Mouse (Mus musculus) forebrain, embryonic 15.5 days (tissue): ENCODE measurements around the gene Cd34. TPM values are rescaled to one million over a fixed set of nuclear protein-coding genes. Genes with fewer than 3 reads are reported as not detected.

Experiments used
- ATAC-seq: fragments of 200-750 bp; cut with Nextera tagmentation; replicated peaks from 2 replicates; pipeline ENCODE4 v1.8.0; 2017; ENCODE audit warnings: mild to moderate bottlenecking, moderate TSS enrichment, moderate library complexity
- H3K27ac ChIP-seq: fragments of 300-500 bp; sonication (generic); replicated peaks from 2 replicates; pipeline ENCODE4 v1.5.1; 2015; ENCODE audit warnings: mild to moderate bottlenecking, inconsistent platforms
- H3K27me3 ChIP-seq: fragments of 300-500 bp; sonication (generic); 2 replicates; pipeline ENCODE4 v1.6.1; 2015; ENCODE audit warnings: inconsistent platforms
- H3K36me3 ChIP-seq: fragments of 300-500 bp; sonication (generic); 2 replicates; pipeline ENCODE4 v1.6.1; 2015; ENCODE audit warnings: mild to moderate bottlenecking, inconsistent platforms
- H3K4me1 ChIP-seq: fragments of 300-500 bp; sonication (generic); 2 replicates; pipeline ENCODE4 v1.6.1; 2015; ENCODE audit warnings: inconsistent platforms
- H3K4me2 ChIP-seq: fragments of 300-500 bp; sonication (generic); replicated peaks from 2 replicates; pipeline ENCODE4 v1.6.1; 2015; ENCODE audit warnings: mild to moderate bottlenecking, inconsistent platforms
- H3K4me3 ChIP-seq: fragments of 300-500 bp; sonication (generic); 2 replicates; pipeline ENCODE4 v1.5.1; 2015; ENCODE audit warnings: mild to moderate bottlenecking, inconsistent platforms
- H3K9ac ChIP-seq: fragments of 300-500 bp; sonication (generic); replicated peaks from 2 replicates; pipeline ENCODE4 v1.6.1; 2015; ENCODE audit warnings: mild to moderate bottlenecking, inconsistent platforms
- H3K9me3 ChIP-seq: fragments of 300-500 bp; sonication (generic); 2 replicates; pipeline ENCODE4 v1.6.1; 2016; ENCODE audit warnings: inconsistent platforms
- WGBS: fragments of 180-500 bp; shearing (Covaris S2); methylation state at CpG from one replicate; pipeline ENCODE4 v1.1.7; 2015; ENCODE audit warnings: mixed read lengths; 5-methylcytosine and 5-hydroxymethylcytosine counted together
- polyA plus RNA-seq: library from polyadenylated mRNA; unstranded; fragments of >200 nt; fragmentation: Nextera tagmentation; extraction: Ambion mirVana; gene quantifications from 2 replicates; pipeline ENCODE4 v1.2.1, GENCODE M21; 2015

Gene Cd34
- polyA plus RNA-seq, 1 experiment from 2014 or later = 26.3 TPM

DNA sequence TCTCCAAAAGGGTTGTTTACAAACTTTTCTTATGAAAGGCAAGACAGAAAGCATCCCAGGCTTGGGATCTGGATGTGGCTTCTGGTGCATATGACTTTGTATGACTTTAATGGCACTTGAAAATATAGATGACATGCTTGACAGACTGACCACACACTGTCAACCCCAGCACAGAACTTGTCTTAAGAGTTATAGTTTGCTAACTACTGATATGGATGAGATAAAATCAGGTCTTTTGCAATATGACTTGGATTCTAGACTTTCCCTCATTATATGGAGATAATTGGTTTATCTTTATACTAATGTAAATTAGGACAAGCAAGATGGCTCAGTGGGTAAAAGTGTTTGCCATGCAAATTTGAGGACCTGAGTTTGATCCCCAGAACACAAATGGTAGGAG lies 4.3 kb downstream of the Cd34 start:
- H3K27ac ChIP-seq = no peak overlapping the region
- no peaks in the 10 kb centered on the region for H3K9me3 ChIP-seq
- no peak overlapping the region for H3K9ac ChIP-seq
- peaks cover 8% of the 10 kb centered on the region; the same call in 1 of the 2 replicates for H3K4me1 ChIP-seq
- H3K27me3 ChIP-seq = peaks cover 14% of the 10 kb centered on the region
- H3K4me2 ChIP-seq = no peak overlapping the region
- ATAC-seq = no peak
- no peak overlapping the region for H3K4me3 ChIP-seq
- no peaks in the 10 kb centered on the region for H3K36me3 ChIP-seq

DNA sequence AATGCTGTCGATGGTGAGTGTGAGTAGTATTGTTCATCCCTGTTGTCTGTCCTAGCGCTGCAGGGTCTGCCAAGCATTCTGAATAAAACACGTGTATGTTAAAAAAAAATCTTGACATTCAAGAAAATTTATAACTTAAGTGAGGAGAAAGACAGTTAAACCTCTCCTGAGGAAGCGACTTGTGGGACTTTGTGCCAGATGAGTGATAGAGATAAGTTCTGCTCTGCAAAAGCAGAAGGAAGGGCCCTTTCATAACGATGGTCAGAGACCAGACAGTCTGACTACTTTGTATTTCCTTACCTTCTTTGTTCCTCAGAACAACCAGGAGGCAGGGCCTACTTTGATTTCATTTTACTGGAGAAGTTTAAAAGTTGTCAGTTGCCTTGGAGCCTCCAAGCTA lies 4.9 kb downstream of the Cd34 start:
- no peak overlapping the region for H3K27ac ChIP-seq
- ATAC-seq = no peak
- peaks cover 7% of the 10 kb centered on the region; the same call in 1 of the 2 replicates for H3K4me1 ChIP-seq
- no peak overlapping the region for H3K4me3 ChIP-seq
- no peak overlapping the region for H3K9ac ChIP-seq
- H3K27me3 ChIP-seq = peaks cover 14% of the 10 kb centered on the region
- no peaks in the 10 kb centered on the region for H3K9me3 ChIP-seq
- no peaks in the 10 kb centered on the region for H3K36me3 ChIP-seq
- 83% methylated on average over 5 of the region's 5 CpGs for WGBS
- no peak overlapping the region for H3K4me2 ChIP-seq

DNA sequence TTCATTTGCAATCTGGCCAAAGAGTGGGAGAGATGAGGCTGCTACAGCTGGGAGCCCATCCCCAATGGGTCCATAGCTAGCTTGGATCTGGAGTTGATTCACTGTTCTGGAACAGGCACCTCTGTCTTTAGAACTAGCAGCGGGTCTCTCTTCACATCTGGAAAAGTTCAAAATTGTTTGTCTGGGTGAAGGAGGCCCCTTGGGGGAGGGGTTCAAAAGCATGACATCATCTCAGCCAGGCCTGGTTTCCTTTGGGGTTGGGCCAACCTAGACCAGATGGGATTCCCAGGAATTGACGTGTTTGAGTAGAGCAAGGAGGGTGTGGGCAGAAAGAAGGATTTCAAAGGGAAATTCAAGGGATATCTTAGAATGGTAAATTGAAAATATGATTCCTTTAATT lies 6.8 kb downstream of the Cd34 start:
- no peaks in the 10 kb centered on the region for H3K27me3 ChIP-seq
- H3K9ac ChIP-seq = no peak overlapping the region
- H3K4me3 ChIP-seq = no peak overlapping the region
- H3K27ac ChIP-seq = no peak overlapping the region
- H3K4me2 ChIP-seq = no peak overlapping the region
- no peaks in the 10 kb centered on the region for H3K4me1 ChIP-seq
- 67% methylated on average over 2 of the region's 2 CpGs for WGBS
- no peaks in the 10 kb centered on the region for H3K36me3 ChIP-seq
- ATAC-seq = no peak
- H3K9me3 ChIP-seq = no peaks in the 10 kb centered on the region

DNA sequence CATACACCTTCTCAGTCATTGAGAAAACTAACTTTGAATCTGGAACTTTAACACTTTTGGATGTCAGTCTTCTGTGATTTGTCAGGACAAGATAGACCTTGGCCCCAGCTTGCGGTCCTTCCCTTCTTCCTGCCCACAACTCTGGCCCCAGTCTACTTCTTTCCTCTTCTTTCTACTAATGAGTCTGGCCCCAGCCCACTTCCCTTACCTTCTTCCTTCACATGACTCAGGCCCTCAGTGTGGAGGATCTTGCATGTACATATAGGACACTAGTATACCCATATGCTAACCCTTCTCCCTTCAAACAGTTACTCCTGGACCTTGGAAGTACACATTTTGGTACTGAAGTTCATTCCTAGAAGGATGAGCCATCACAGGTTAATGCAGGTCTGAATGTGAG lies 7.8 kb downstream of the Cd34 start:
- Histone ChIP-seq H3K9ac (no peak overlapping the region), H3K27me3 (no peaks in the 10 kb centered on the region), H3K36me3 (no peaks in the 10 kb centered on the region), H3K4me3 (no peak overlapping the region), H3K27ac (no peak overlapping the region), H3K4me2 (no peak overlapping the region), H3K4me1 (no peaks in the 10 kb centered on the region), H3K9me3 (no peaks in the 10 kb centered on the region)
- 91% methylated on average over 1 of the region's 1 CpGs for WGBS
- no peak for ATAC-seq

DNA sequence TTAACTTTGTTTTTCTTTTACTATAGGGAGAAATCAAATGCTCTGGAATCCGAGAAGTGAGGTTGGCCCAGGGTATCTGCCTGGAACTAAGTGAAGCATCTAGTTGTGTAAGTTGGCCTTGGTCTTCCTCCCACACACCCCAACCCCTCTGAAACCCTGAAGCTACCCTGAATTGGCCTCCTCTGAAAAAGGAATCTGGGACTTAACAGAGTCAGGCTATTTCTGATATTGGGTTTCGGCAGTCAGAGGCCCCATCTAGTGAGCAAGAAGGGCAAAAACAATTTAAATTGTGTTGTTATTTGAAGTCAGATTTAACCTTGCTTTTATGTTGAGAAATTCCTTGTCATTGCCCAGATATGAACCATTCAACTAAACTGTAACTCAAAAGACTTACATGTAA lies 12.3 kb downstream of the Cd34 start:
- 77% methylated on average over 2 of the region's 2 CpGs for WGBS
- Histone ChIP-seq H3K36me3 (no peaks in the 10 kb centered on the region), H3K27ac (no peak overlapping the region), H3K27me3 (no peaks in the 10 kb centered on the region), H3K9ac (no peak overlapping the region), H3K9me3 (no peaks in the 10 kb centered on the region), H3K4me2 (no peak overlapping the region), H3K4me1 (no peaks in the 10 kb centered on the region), H3K4me3 (no peak overlapping the region)
- ATAC-seq = no peak

DNA sequence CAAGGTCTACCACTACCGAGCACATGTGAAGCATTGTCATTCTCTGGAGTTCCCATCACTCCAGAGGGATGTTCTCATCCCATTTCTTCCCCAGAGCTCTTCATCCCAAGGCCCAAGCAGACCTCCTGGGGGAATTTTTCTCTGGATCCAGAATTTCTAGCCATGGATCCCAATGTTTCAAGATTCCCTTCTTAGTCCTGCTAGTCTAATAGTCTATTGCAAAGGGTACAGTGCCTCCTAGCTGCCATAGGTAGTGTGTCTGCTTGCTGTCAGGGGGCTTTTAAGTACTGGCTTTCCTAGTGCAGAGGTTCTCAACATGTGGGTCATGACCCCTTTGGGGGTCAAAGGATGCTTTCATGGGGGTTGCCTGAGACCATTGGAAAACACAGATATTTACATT lies 14.3 kb downstream of the Cd34 start:
- Histone ChIP-seq H3K27ac (no peak overlapping the region), H3K9me3 (no peaks in the 10 kb centered on the region), H3K4me3 (no peak overlapping the region), H3K9ac (no peak overlapping the region), H3K4me1 (no peaks in the 10 kb centered on the region), H3K36me3 (no peaks in the 10 kb centered on the region), H3K27me3 (no peaks in the 10 kb centered on the region), H3K4me2 (no peak overlapping the region)
- ATAC-seq = no peak
- WGBS = 75% methylated on average over 1 of the region's 1 CpGs

DNA sequence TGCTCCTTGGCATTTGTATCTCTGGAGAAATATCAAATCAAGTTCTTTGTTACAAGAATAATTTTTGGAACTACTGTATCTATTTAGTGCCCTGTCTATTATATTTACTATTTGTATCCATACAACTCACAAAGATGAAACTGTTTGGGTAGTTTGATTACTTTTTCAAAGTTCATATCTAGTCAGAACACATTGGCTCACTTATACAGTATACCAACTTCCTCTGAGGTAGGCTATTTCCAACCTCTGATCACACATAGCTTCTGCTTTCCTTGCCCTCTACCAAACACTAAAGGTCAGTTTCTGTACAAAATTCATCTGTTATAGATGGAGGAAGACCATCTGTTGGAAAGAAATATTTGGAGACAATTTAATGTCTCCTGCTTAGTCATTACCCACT lies 16.1 kb downstream of the Cd34 start:
- H3K27ac ChIP-seq = no peak overlapping the region
- no peaks in the 10 kb centered on the region for H3K36me3 ChIP-seq
- no peak overlapping the region for H3K4me2 ChIP-seq
- no peaks in the 10 kb centered on the region for H3K27me3 ChIP-seq
- no peak overlapping the region for H3K4me3 ChIP-seq
- no peaks in the 10 kb centered on the region for H3K4me1 ChIP-seq
- no peak overlapping the region for H3K9ac ChIP-seq
- ATAC-seq = no peak
- no peaks in the 10 kb centered on the region for H3K9me3 ChIP-seq

DNA sequence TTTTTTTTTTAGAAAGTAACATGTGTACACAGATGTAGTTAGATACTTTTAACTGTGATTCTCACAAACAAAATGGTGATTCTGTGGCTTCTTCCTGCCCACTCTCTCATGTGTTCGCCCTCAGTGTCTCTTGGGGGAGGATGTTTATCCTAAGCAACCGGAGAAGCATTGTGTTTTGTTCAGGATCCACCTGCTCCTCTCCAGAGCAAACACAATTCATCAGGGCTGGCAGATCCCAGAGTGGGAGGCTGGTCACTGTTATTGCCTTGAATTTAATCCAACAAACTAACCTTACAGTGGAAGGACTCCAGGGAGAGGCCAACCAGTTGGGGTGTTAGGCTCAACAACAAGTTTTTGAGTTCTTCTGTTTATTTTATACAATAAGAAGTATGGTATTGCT lies 17.1 kb downstream of the Cd34 start:
- 71% methylated on average over 2 of the region's 2 CpGs for WGBS
- Histone ChIP-seq H3K4me1 (no peaks in the 10 kb centered on the region), H3K9me3 (no peaks in the 10 kb centered on the region), H3K27ac (no peak overlapping the region), H3K9ac (no peak overlapping the region), H3K36me3 (no peaks in the 10 kb centered on the region), H3K4me2 (no peak overlapping the region), H3K27me3 (no peaks in the 10 kb centered on the region), H3K4me3 (no peak overlapping the region)
- no peak for ATAC-seq

DNA sequence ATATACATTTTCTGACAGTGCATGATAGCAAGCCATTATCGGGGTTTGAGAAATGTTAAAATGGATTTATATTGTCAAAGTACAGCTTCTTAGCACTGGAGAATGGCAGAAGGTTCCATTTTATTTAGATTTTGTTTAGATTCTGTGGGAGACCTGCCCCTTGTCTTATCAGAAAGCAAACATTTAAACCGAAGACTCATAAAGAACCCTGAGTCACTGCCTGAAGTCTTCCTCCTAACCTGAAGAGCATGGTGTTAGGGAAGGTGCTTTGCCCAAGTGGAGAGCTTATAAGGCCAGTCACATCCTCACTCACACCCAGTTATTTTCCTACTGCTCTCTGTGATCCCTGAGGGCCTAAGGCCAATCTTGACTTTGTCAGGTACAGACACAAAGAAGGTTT lies 18.4 kb downstream of the Cd34 start:
- H3K9me3 ChIP-seq = no peaks in the 10 kb centered on the region
- no peaks in the 10 kb centered on the region for H3K4me1 ChIP-seq
- no peak overlapping the region for H3K27ac ChIP-seq
- H3K4me2 ChIP-seq = no peak overlapping the region
- H3K27me3 ChIP-seq = no peaks in the 10 kb centered on the region
- H3K9ac ChIP-seq = no peak overlapping the region
- no peak overlapping the region for H3K4me3 ChIP-seq
- no peaks in the 10 kb centered on the region for H3K36me3 ChIP-seq
- ATAC-seq = no peak
- WGBS = 93% methylated on average over 2 of the region's 2 CpGs

DNA sequence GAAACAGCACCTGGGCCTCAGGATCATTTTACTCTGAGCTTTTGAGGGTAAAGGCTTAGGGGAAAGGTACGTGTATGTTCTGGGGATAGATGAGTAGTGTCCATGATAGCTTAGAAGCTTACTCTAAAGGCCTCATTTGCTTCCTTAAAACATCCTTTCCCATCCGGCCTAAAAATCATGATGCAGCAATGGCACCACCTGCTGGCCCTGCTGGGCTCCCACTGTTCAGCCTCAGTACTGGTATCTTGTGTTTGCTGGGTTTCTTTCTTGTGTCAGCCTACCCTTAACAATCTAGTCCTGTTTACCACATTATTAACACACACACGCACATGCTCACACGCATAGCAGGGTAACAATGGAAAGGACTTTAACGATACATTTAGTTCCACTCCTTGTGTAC lies 23.6 kb downstream of the Cd34 start:
- no peak overlapping the region for H3K4me3 ChIP-seq
- no peaks in the 10 kb centered on the region for H3K4me1 ChIP-seq
- no peaks in the 10 kb centered on the region for H3K9me3 ChIP-seq
- ATAC-seq = peak; percentile 80
- no peak overlapping the region for H3K4me2 ChIP-seq
- H3K36me3 ChIP-seq = no peaks in the 10 kb centered on the region
- no peaks in the 10 kb centered on the region for H3K27me3 ChIP-seq
- no peak overlapping the region for H3K27ac ChIP-seq
- WGBS = 27% methylated on average over 5 of the region's 5 CpGs
- no peak overlapping the region for H3K9ac ChIP-seq

DNA sequence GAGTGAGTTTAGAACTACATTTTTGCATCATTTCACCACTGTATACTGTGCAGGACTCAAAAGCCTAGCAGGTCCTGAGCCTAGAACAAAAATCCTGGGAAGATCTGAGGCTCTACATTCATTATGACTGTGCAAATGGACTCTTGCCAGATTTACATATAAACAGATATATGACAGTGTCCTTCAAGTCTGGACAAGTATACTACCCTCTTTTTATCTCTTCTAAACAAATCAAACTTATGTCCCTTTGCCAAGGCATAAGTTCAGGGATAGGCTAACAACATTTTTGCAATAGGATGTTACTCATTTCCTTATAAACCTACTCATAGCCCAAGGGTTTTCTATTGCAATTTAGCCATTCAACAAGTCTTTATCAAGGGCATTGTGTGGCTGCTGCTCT lies 24.1 kb downstream of the Cd34 start:
- Histone ChIP-seq H3K9me3 (no peaks in the 10 kb centered on the region), H3K4me2 (no peak overlapping the region), H3K27ac (no peak overlapping the region), H3K9ac (no peak overlapping the region), H3K36me3 (no peaks in the 10 kb centered on the region), H3K4me3 (no peak overlapping the region), H3K27me3 (no peaks in the 10 kb centered on the region), H3K4me1 (no peaks in the 10 kb centered on the region)
- peak; percentile 2; the same call in 1 of the 2 replicates for ATAC-seq

DNA sequence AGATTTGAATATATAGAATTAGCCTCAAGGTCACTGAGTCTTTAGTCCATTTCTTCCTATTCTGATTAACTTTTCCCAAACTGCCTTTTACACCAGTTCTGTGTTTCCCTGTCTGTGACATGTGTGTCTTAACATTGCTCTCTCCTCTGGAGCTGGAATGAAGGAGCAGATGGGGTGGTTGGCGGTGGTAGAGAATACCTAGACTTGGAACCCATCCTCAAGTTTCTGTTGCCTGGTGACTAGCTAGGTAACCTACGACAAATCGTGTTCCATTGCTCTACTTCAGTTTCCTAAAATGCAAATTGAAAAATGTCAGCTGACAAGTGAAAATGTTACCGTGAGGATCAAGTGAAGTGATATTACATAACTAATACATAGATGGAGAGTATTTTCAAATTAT lies 33.4 kb downstream of the Cd34 start:
- Histone ChIP-seq H3K4me1 (peaks cover 6% of the 10 kb centered on the region), H3K27me3 (no peaks in the 10 kb centered on the region), H3K4me3 (no peak overlapping the region), H3K27ac (no peak overlapping the region), H3K36me3 (no peaks in the 10 kb centered on the region), H3K4me2 (no peak overlapping the region), H3K9me3 (no peaks in the 10 kb centered on the region), H3K9ac (no peak overlapping the region)
- no peak for ATAC-seq
- 89% methylated on average over 4 of the region's 4 CpGs for WGBS

DNA sequence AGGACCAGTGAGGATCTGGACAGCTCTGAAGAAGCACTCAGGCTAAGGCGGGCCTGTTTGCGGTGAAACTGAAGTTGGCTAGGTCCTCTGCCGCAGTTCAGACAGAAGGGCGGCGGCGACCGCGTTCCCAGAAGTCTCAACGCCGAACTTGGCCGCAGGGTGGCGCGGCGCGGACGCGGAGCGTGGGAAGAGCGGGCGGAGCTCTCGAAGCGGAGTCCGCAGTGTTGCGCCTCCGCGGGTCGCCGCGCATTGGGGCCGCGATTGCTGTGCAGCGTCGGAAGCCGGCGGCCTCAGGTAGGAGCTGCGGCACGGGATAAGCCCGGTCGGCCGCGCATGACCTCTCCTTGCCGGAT lies 37.5 kb downstream of the Cd34 start:
- H3K9me3 ChIP-seq = no peaks in the 10 kb centered on the region
- no peaks in the 10 kb centered on the region for H3K36me3 ChIP-seq
- peak overlapping the region; percentile 76 for H3K9ac ChIP-seq
- ATAC-seq = peak; percentile 92
- WGBS = under 1% methylated on average over 42 of the region's 42 CpGs
- H3K27me3 ChIP-seq = no peaks in the 10 kb centered on the region
- peak overlapping the region; percentile 79 for H3K27ac ChIP-seq
- H3K4me2 ChIP-seq = peak overlapping the region; percentile 90
- H3K4me1 ChIP-seq = peaks cover 19% of the 10 kb centered on the region
- H3K4me3 ChIP-seq = peak overlapping the region; percentile 81
